ENCODE assay signal across 8 mouse cellular contexts in genomic region chr17:34605609-34606008, GRCm38 (mm10). TPM values are rescaled to one million over a fixed set of nuclear protein-coding genes. Genes with fewer than 3 reads are reported as not detected.
DNase-seq lines count a peak whose midpoint lies in the region; ATAC-seq and TF ChIP-seq lines count a peak whose summit lies in the region.

No protein-coding gene starts in this region.

- H3K4me1 ChIP-seq in hindbrain, postnatal 0 days (ENCODE audit: insufficient read depth, low read length): peaks cover 24% of the 10 kb centered on the region

- intact Hi-C loops in gastrocnemius, adult 2 months (cut with DNase I): loop anchor here (2.0 kb wide), 1 partner anchor 21 kb away; no protein-coding TSS in a partner anchor

- peak; percentile 13 for ATAC-seq in activated CD4-positive, CD25-positive, alpha-beta regulatory T cell, adult 4 months
- peak; percentile 29 for ATAC-seq in common myeloid progenitor, adult 5-6 weeks (replicated peaks; ENCODE audit: low read depth, poor library complexity, severe bottlenecking)
- ATAC-seq in hindbrain, postnatal 0 days: peak; percentile 57
- ATAC-seq in megakaryocyte, adult 5-6 weeks (ENCODE audit: poor library complexity, severe bottlenecking): peak; percentile 48

- H3K27me3 ChIP-seq in hindbrain, postnatal 0 days (ENCODE audit: insufficient read depth, low read length): no peaks in the 10 kb centered on the region

- H3K9me3 ChIP-seq in hindbrain, postnatal 0 days (ENCODE audit: low read length): no peaks in the 10 kb centered on the region

- peak overlapping the region; percentile 72 for H3K4me2 ChIP-seq in hindbrain, postnatal 0 days (ENCODE audit: low read depth, low read length)

- peak; percentile 99 for DNase-seq in gastrocnemius, adult 2 months
- DNase-seq in hindbrain, postnatal 0 days (ENCODE audit: low spot score): peak; percentile 96
- peak; percentile 94 to 97 for DNase-seq in left cerebral cortex, adult 8-10 months (ENCODE audit: low spot score in 2 of 2)
- peak; percentile 98 for DNase-seq in right cerebral cortex, adult 18-20 months
- peak; percentile 94 for DNase-seq in urinary bladder, adult 2 months (ENCODE audit: low spot score)

- peaks cover 3% of the 10 kb centered on the region; the same call in 1 of the 2 replicates for H3K36me3 ChIP-seq in hindbrain, postnatal 0 days (ENCODE audit: insufficient read depth, low read length)

- H3K4me3 ChIP-seq in gastrocnemius, adult 2 months: peak overlapping the region; percentile 99
- H3K4me3 ChIP-seq in hindbrain, postnatal 0 days (ENCODE audit: low read length): peak overlapping the region; percentile 77

- under 1% methylated on average over 23 of the region's 30 CpGs for WGBS in hindbrain, postnatal 0 days

- peak overlapping the region; percentile 92 for H3K9ac ChIP-seq in hindbrain, postnatal 0 days (replicated peaks; ENCODE audit: low read length)

- H3K27ac ChIP-seq in gastrocnemius, adult 2 months: peak overlapping the region; percentile 96
- H3K27ac ChIP-seq in hindbrain, postnatal 0 days: peak overlapping the region; percentile 93

- TF ChIP-seq CTCF in gastrocnemius, adult 2 months (IDR thresholded peaks at IDR 0.05): no peak
- TF ChIP-seq CTCF in hindbrain, postnatal 0 days (IDR thresholded peaks at IDR 0.05; ENCODE audit: low read depth): no peak

RNA-seq across cellular contexts. Expression of gene Agpat1, which starts 1.5 kb away (rescaled TPM):
- 10 to 100 TPM; 16.9 to 18.4 TPM for polyA plus RNA-seq in activated CD4-positive, CD25-positive, alpha-beta regulatory T cell, adult 4 months (2017; shearing (Covaris generic))
- 17.8 and 39.7 TPM in 2 replicates for total RNA-seq in common myeloid progenitor, adult 5-6 weeks (2017)
- 10 to 100 TPM; 75.6 to 75.7 TPM for total RNA-seq in gastrocnemius, adult 2 months (2021)
- total RNA-seq in hindbrain, postnatal 0 days (2014; rRNA removed): 306 and 322 TPM in 2 replicates
- 97.7 and 98.4 TPM in 2 replicates for polyA plus RNA-seq in hindbrain, postnatal 0 days (2015; fragmentation: Nextera tagmentation; extraction: Ambion mirVana)
- total RNA-seq in left cerebral cortex, adult 8-10 months (2022): 100 to 1,000 TPM; 150 to 164 (median 155) TPM
- total RNA-seq in megakaryocyte, adult 5-6 weeks (2015): 29.0 and 36.5 TPM in 2 replicates
- total RNA-seq in megakaryocyte, adult 5-6 weeks (2017): 24.2 and 24.5 TPM in 2 replicates
- 104 and 109 TPM in 2 replicates for polyA plus RNA-seq in urinary bladder, adult 2 months (2012; rRNA removed)

RNA-seq across cellular contexts. Expression of gene Rnf5, which starts 2.1 kb away (rescaled TPM):
- polyA plus RNA-seq in activated CD4-positive, CD25-positive, alpha-beta regulatory T cell, adult 4 months (2017; shearing (Covaris generic)): 10 to 100 TPM; 49.0 to 56.9 TPM
- 13.2 and 14.4 TPM in 2 replicates for total RNA-seq in common myeloid progenitor, adult 5-6 weeks (2017)
- total RNA-seq in gastrocnemius, adult 2 months (2021): 10 to 100 TPM; 16.8 to 24.0 TPM
- 61.9 and 65.3 TPM in 2 replicates for total RNA-seq in hindbrain, postnatal 0 days (2014; rRNA removed)
- polyA plus RNA-seq in hindbrain, postnatal 0 days (2015; fragmentation: Nextera tagmentation; extraction: Ambion mirVana): 223 and 233 TPM in 2 replicates
- total RNA-seq in left cerebral cortex, adult 8-10 months (2022): 10 to 100 TPM; 73.3 to 77.6 (median 76.0) TPM
- total RNA-seq in megakaryocyte, adult 5-6 weeks (2015): 44.7 and 59.5 TPM in 2 replicates
- total RNA-seq in megakaryocyte, adult 5-6 weeks (2017): 8.9 and 11.9 TPM in 2 replicates
- polyA plus RNA-seq in urinary bladder, adult 2 months (2012; rRNA removed): 82.7 and 91.4 TPM in 2 replicates

RNA-seq across cellular contexts. Expression of gene Ager, which starts 7.9 kb away (rescaled TPM):
- 1 to 10 TPM; 2.5 to 5.4 TPM for polyA plus RNA-seq in activated CD4-positive, CD25-positive, alpha-beta regulatory T cell, adult 4 months (2017; shearing (Covaris generic))
- total RNA-seq in common myeloid progenitor, adult 5-6 weeks (2017): 0.73 and 1.4 TPM in 2 replicates
- total RNA-seq in gastrocnemius, adult 2 months (2021): under 1 TPM in 1 of 2 experiments, not detected in 1; 0.31 TPM
- total RNA-seq in hindbrain, postnatal 0 days (2014; rRNA removed): 1.8 and 2.0 TPM in 2 replicates
- 1.7 and 2.5 TPM in 2 replicates for polyA plus RNA-seq in hindbrain, postnatal 0 days (2015; fragmentation: Nextera tagmentation; extraction: Ambion mirVana)
- under 1 TPM; 0.39 to 0.83 (median 0.54) TPM for total RNA-seq in left cerebral cortex, adult 8-10 months (2022)
- total RNA-seq in megakaryocyte, adult 5-6 weeks (2015): 1.8 and 4.8 TPM in 2 replicates
- total RNA-seq in megakaryocyte, adult 5-6 weeks (2017): 1.6 and 2.4 TPM in 2 replicates
- 5.1 and 6.1 TPM in 2 replicates for polyA plus RNA-seq in urinary bladder, adult 2 months (2012; rRNA removed)

RNA-seq across cellular contexts. Expression of gene Egfl8, which starts 10.2 kb away (rescaled TPM):
- polyA plus RNA-seq in activated CD4-positive, CD25-positive, alpha-beta regulatory T cell, adult 4 months (2017; shearing (Covaris generic)): 1 to 10 TPM; 1.3 to 1.9 TPM
- 1.6 and 2.4 TPM in 2 replicates for total RNA-seq in common myeloid progenitor, adult 5-6 weeks (2017)
- 1 to 10 TPM; 1.5 to 1.9 TPM for total RNA-seq in gastrocnemius, adult 2 months (2021)
- 3.5 and 5.9 TPM in 2 replicates for total RNA-seq in hindbrain, postnatal 0 days (2014; rRNA removed)
- 6.5 and 7.4 TPM in 2 replicates for polyA plus RNA-seq in hindbrain, postnatal 0 days (2015; fragmentation: Nextera tagmentation; extraction: Ambion mirVana)
- total RNA-seq in left cerebral cortex, adult 8-10 months (2022): 1 to 10 TPM; 3.0 to 4.9 (median 3.4) TPM
- total RNA-seq in megakaryocyte, adult 5-6 weeks (2015): 0.82 and 0.91 TPM in 2 replicates
- total RNA-seq in megakaryocyte, adult 5-6 weeks (2017): 0.57 and 5.0 TPM in 2 replicates
- polyA plus RNA-seq in urinary bladder, adult 2 months (2012; rRNA removed): 9.3 and 10.6 TPM in 2 replicates

RNA-seq across cellular contexts. Expression of gene Pbx2, which starts 14.5 kb away (rescaled TPM):
- 10 to 100 TPM in 1 of 2 experiments, 1 to 10 TPM in 1; 8.5 to 10.2 TPM for polyA plus RNA-seq in activated CD4-positive, CD25-positive, alpha-beta regulatory T cell, adult 4 months (2017; shearing (Covaris generic))
- total RNA-seq in common myeloid progenitor, adult 5-6 weeks (2017): 22.5 and 29.4 TPM in 2 replicates
- total RNA-seq in gastrocnemius, adult 2 months (2021): 10 to 100 TPM; 14.0 to 14.6 TPM
- 63.1 and 67.1 TPM in 2 replicates for total RNA-seq in hindbrain, postnatal 0 days (2014; rRNA removed)
- polyA plus RNA-seq in hindbrain, postnatal 0 days (2015; fragmentation: Nextera tagmentation; extraction: Ambion mirVana): 6.2 and 7.5 TPM in 2 replicates
- total RNA-seq in left cerebral cortex, adult 8-10 months (2022): 10 to 100 TPM; 59.5 to 66.5 (median 62.6) TPM
- total RNA-seq in megakaryocyte, adult 5-6 weeks (2015): 18.3 and 26.6 TPM in 2 replicates
- 29.3 and 32.7 TPM in 2 replicates for total RNA-seq in megakaryocyte, adult 5-6 weeks (2017)
- 55.2 and 58.1 TPM in 2 replicates for polyA plus RNA-seq in urinary bladder, adult 2 months (2012; rRNA removed)

Comparison
In these comparisons a context has a peak if more than half of its experiments do, and no peak if none do; other contexts are left out.
1. Peak in every context shown above with its lines: DNase-seq, ATAC-seq, H3K4me3 ChIP-seq and H3K27ac ChIP-seq.